Mouse (Mus musculus): Measurements from ENCODE around the gene Sgce. TPM values are rescaled to one million over a fixed set of nuclear protein-coding genes. Genes with fewer than 3 reads are reported as not detected.
A peak's percentile ranks its signal among the peaks of the same experiment; 100 is the strongest.

Sgce gene
- total RNA-seq, 1 experiment = 19.1 TPM

DNA sequence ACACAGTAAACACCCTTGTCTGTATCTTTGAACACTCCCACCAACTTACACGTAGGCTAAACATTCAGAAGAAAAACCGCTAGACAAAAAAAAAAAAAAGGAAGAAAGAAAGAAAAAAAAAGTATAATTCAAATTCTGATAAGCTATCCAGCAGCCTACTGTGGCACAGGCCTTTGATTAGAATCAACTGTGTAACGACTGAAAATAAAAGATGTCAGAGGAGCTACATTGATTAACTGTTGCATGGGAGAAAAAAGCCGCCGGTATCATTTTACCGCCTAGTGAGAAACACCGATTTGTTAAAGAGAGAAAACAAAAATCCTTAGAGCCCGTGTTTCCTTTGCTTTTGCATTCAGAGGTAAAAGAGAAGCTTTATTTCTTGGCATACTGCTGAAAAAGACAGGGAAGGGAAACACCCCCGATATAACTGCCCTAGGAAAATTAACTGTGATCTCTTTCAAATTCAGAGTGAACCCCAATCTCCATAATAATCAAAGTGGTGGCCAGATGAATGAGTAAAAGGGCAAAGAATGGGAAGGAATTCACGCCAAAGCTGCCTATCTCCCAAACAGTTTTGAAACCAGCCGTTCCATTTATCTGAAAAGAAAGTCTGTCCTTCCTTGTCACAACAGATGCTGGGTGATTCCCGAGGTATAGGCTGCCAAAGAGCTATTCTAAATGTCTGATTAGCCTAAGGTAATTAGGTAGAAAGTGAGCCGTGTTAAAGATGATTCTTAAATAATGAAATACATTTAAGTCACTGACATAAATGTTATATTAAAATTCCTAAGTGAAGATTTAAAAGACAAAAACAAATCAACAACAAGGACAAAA, 7.3 kb downstream of the Sgce start:
- TF ChIP-seq CHD2 (IDR thresholded peaks at IDR 0.05; ENCODE audit: low read depth, low read length) = no peak
- TF ChIP-seq ZNF384 (IDR thresholded peaks at IDR 0.05; ENCODE audit: low read depth, low read length) = no peak
- no peak for TF ChIP-seq ZC3H11A (IDR thresholded peaks at IDR 0.05; ENCODE audit: borderline replicate concordance, low read depth, low read length)
- TF ChIP-seq HCFC1 (IDR thresholded peaks at IDR 0.05; ENCODE audit: borderline replicate concordance, insufficient read depth, low read length) = no peak
- no peak for TF ChIP-seq MAFK (IDR thresholded peaks at IDR 0.05; ENCODE audit: insufficient read depth, low read depth, low read length)
- H3K9ac ChIP-seq (ENCODE audit: insufficient read depth, low read depth, low read length, poor library complexity, severe bottlenecking) = no peak overlapping the region
- no peak for DNase-seq (ENCODE audit: low read depth, low spot score)
- H3K4me3 ChIP-seq (ENCODE audit: insufficient read depth in 1 of 2, low read depth in 1 of 2, low read length in 2 of 2, poor library complexity in 1 of 2, severe bottlenecking in 1 of 2) = no peak overlapping the region
- H3K27ac ChIP-seq (ENCODE audit: insufficient read depth, low read depth, low read length, poor library complexity, severe bottlenecking) = no peak overlapping the region
- no peaks in the 10 kb centered on the region for H3K36me3 ChIP-seq (ENCODE audit: control insufficient read depth, insufficient read depth, low read length, poor library complexity, severe bottlenecking)
- H3K9me3 ChIP-seq (ENCODE audit: control insufficient read depth, insufficient read depth, low read depth, low read length) = no peaks in the 10 kb centered on the region
- H3K4me1 ChIP-seq (ENCODE audit: control insufficient read depth in 2 of 2, insufficient read depth in 2 of 2, low read length in 2 of 2, poor library complexity in 1 of 2) = peaks cover 9 to 15% of the 10 kb centered on the region in 2 experiments
- in situ Hi-C loops (cut with MboI; ENCODE audit: low sequenced_read_pairs in 2 of 2, unreplicated experiment in 2 of 2) = no loop called here

DNA sequence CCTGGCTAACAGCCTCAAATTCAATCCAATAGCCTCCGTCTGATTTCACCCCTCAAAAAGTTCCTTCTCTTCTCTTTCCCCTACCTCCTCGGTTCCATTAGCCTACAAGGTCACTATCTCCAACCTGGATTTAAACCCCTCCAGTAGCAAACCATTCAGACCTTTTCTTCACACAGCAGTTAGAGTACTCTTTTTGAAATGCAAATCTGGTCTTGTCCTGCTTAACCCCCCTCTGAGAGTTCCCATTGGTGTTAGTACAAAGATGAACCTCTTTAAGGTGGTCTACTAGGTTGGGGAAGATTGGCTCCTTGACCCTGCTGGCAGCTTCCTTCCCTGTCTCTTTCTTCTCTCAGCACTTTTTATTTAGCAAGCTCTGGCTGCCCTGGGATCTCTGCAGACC, 8.3 kb downstream of the Sgce start:
- Histone ChIP-seq H3K4me1 (ENCODE audit: control insufficient read depth in 2 of 2, insufficient read depth in 2 of 2, low read length in 2 of 2, poor library complexity in 1 of 2) (peaks cover 13 to 15% of the 10 kb centered on the region in 2 experiments), H3K36me3 (ENCODE audit: control insufficient read depth, insufficient read depth, low read length, poor library complexity, severe bottlenecking) (no peaks in the 10 kb centered on the region), H3K4me3 (ENCODE audit: insufficient read depth in 1 of 2, low read depth in 1 of 2, low read length in 2 of 2, poor library complexity in 1 of 2, severe bottlenecking in 1 of 2) (no peak overlapping the region), H3K27ac (ENCODE audit: insufficient read depth, low read depth, low read length, poor library complexity, severe bottlenecking) (no peak overlapping the region), H3K9me3 (ENCODE audit: control insufficient read depth, insufficient read depth, low read depth, low read length) (no peaks in the 10 kb centered on the region), H3K9ac (ENCODE audit: insufficient read depth, low read depth, low read length, poor library complexity, severe bottlenecking) (no peak overlapping the region)
- TF ChIP-seq MAFK (IDR thresholded peaks at IDR 0.05; ENCODE audit: insufficient read depth, low read depth, low read length) (no peak), ZNF384 (IDR thresholded peaks at IDR 0.05; ENCODE audit: low read depth, low read length) (0 out of 2 replicates have a peak, but pooled peaks have one; percentile 26), ZC3H11A (IDR thresholded peaks at IDR 0.05; ENCODE audit: borderline replicate concordance, low read depth, low read length) (no peak), HCFC1 (IDR thresholded peaks at IDR 0.05; ENCODE audit: borderline replicate concordance, insufficient read depth, low read length) (no peak), CHD2 (IDR thresholded peaks at IDR 0.05; ENCODE audit: low read depth, low read length) (0 out of 2 replicates have a peak, but pooled peaks have one; percentile 43)
- in situ Hi-C loops (cut with MboI; ENCODE audit: low sequenced_read_pairs in 2 of 2, unreplicated experiment in 2 of 2) = no loop called here
- DNase-seq (ENCODE audit: low read depth, low spot score) = no peak

DNA sequence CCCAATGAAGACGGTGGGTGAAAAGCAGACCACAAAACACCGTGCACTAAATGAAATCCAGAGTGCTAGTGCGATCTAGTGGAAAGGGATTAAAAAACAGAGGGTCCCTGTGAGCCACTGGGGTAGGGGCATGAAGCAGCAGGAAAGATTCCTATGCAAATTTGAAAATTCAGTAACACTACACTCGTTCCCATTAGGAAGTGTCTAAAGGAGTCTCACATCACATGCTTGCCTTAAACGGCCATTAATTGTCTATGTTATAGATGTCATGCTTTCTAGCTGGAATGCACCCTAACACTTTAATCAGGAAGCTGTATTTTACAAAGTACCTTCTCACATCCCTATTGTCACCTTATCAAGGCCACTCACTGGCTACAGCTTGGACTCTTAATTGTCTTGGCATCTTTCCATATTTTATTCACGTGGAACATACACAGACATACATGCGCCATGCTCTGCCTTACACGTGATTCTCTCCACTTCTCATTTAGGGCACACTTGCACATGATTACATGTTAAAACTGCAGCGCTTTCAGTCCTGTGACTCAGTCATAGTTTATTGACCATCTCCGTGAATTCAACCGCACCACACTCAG, 8.9 kb downstream of the Sgce start:
- in situ Hi-C loops (cut with MboI; ENCODE audit: low sequenced_read_pairs in 2 of 2, unreplicated experiment in 2 of 2) = no loop called here
- Histone ChIP-seq H3K9ac (ENCODE audit: insufficient read depth, low read depth, low read length, poor library complexity, severe bottlenecking) (no peak overlapping the region), H3K4me1 (ENCODE audit: control insufficient read depth in 2 of 2, insufficient read depth in 2 of 2, low read length in 2 of 2, poor library complexity in 1 of 2) (peaks cover 13 to 15% of the 10 kb centered on the region in 2 experiments), H3K27ac (ENCODE audit: insufficient read depth, low read depth, low read length, poor library complexity, severe bottlenecking) (no peak overlapping the region), H3K36me3 (ENCODE audit: control insufficient read depth, insufficient read depth, low read length, poor library complexity, severe bottlenecking) (no peaks in the 10 kb centered on the region), H3K4me3 (ENCODE audit: insufficient read depth in 1 of 2, low read depth in 1 of 2, low read length in 2 of 2, poor library complexity in 1 of 2, severe bottlenecking in 1 of 2) (no peak overlapping the region), H3K9me3 (ENCODE audit: control insufficient read depth, insufficient read depth, low read depth, low read length) (no peaks in the 10 kb centered on the region)
- no peak for TF ChIP-seq CHD2 (IDR thresholded peaks at IDR 0.05; ENCODE audit: low read depth, low read length)
- TF ChIP-seq ZC3H11A (IDR thresholded peaks at IDR 0.05; ENCODE audit: borderline replicate concordance, low read depth, low read length) = no peak
- no peak for TF ChIP-seq HCFC1 (IDR thresholded peaks at IDR 0.05; ENCODE audit: borderline replicate concordance, insufficient read depth, low read length)
- no peak for DNase-seq (ENCODE audit: low read depth, low spot score)

DNA sequence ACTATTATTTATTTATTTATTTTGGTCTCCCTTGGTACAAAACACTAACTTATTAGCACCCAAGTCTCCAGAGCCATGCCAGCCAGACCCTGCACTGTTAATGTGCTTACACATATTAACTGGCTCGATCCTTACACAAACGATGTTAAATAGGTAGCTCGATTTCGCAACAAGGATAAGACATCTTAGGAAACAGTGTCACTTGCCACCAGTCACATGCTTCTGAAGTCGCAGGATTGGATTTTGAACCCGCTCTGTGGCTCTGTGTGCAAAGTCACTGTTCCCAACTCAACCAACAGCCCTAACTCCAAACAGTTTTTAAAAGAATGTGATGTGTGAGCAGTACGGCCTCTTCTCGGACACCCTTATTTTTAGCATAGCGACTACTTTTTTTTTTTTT, 10.6 kb downstream of the Sgce start:
- H3K9me3 ChIP-seq (ENCODE audit: control insufficient read depth, insufficient read depth, low read depth, low read length) = no peaks in the 10 kb centered on the region
- no peak overlapping the region for H3K4me3 ChIP-seq (ENCODE audit: insufficient read depth in 1 of 2, low read depth in 1 of 2, low read length in 2 of 2, poor library complexity in 1 of 2, severe bottlenecking in 1 of 2)
- H3K4me1 ChIP-seq (ENCODE audit: control insufficient read depth in 2 of 2, insufficient read depth in 2 of 2, low read length in 2 of 2, poor library complexity in 1 of 2) = peaks cover 15 to 17% of the 10 kb centered on the region in 2 experiments
- DNase-seq (ENCODE audit: low read depth, low spot score) = no peak
- H3K9ac ChIP-seq (ENCODE audit: insufficient read depth, low read depth, low read length, poor library complexity, severe bottlenecking) = no peak overlapping the region
- in situ Hi-C loops (cut with MboI; ENCODE audit: low sequenced_read_pairs in 2 of 2, unreplicated experiment in 2 of 2) = no loop called here
- no peak overlapping the region for H3K27ac ChIP-seq (ENCODE audit: insufficient read depth, low read depth, low read length, poor library complexity, severe bottlenecking)
- TF ChIP-seq HCFC1 (IDR thresholded peaks at IDR 0.05; ENCODE audit: borderline replicate concordance, insufficient read depth, low read length) (no peak), CHD2 (IDR thresholded peaks at IDR 0.05; ENCODE audit: low read depth, low read length) (no peak), MAFK (IDR thresholded peaks at IDR 0.05; ENCODE audit: insufficient read depth, low read depth, low read length) (no peak), ZNF384 (IDR thresholded peaks at IDR 0.05; ENCODE audit: low read depth, low read length) (no peak), ZC3H11A (IDR thresholded peaks at IDR 0.05; ENCODE audit: borderline replicate concordance, low read depth, low read length) (no peak)
- no peaks in the 10 kb centered on the region for H3K36me3 ChIP-seq (ENCODE audit: control insufficient read depth, insufficient read depth, low read length, poor library complexity, severe bottlenecking)
